Mouse (Mus musculus) lung, postnatal 36 days (tissue): Measurements from ENCODE around the gene Clca3a2.
A peak's percentile ranks its signal among the peaks of the same experiment; 100 is the strongest.
"Not testable (repeated sequence)": the region's sequence is repeated elsewhere in the genome, so short reads cannot be mapped to it uniquely, and the experiment has no call there.

Experiments
- DNase-seq: peaks from one replicate; pipeline ENCODE4 v3.0.0; 2022; ENCODE audit warnings: mixed read lengths

Clca3a2 gene

DNA sequence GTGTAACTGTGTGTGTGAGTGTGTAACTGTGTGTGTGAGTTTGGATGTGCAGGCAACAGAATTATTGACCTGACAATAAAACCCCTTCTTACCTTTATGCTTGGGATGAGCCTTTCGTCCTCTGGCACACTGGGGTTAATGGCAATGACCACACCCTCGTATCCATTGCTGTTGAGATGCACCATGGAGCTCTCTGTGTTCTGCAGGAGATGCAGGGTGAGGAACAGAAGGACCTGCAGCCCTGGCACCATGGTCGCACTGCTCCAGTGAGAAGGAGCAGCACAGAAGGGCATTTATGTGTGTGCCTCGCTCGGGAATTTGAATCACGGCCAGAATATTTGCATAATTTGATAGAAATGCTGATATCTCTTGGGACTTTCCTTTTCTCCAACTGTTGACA, at the start of gene Clca3a2:
TSS of gene Clca3a2 (minus strand) at position 276 of the 400 bp plus-strand sequence.
- DNase-seq: not testable (repeated sequence)

- DNase-seq: no peak
Measured at GRCm38 (mm10) chr3:144849584-144849983, 30.3 kb upstream of the Clca3a2 start.

DNA sequence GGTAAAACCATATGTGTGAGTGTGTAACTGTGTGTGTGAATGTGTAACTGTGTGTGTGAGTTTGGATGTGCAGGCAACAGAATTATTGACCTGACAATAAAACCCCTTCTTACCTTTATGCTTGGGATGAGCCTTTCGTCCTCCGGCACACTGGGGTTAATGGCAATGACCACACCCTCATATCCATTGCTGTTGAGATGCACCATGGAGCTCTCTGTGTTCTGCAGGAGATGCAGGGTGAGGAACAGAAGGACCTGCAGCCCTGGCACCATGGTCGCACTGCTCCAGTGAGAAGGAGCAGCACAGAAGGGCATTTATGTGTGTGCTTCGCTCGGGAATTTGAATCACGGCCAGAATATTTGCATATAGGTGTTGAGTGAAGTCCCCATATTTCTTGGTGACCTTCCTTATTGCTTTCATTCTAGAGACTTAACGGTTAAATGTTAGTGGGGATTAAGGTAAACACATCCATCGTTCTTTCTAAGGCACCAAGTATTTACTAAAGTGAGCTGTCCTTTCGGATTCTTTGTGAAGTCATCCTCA, 29.8 kb upstream of the Clca3a2 start, which contains the start of gene Clca3b:
TSS of gene Clca3b (minus strand) at position 344 of the 543 bp plus-strand sequence.
- DNase-seq: not testable (repeated sequence)

- DNase-seq: no peak
Measured at GRCm38 (mm10) chr3:144827257-144827656, 8.0 kb upstream of the Clca3a2 start.

GRCm38 (mm10) chr3:144825151-144825550, 5.9 kb upstream of the Clca3a2 start:
- peak; percentile 84 for DNase-seq

- no peak for DNase-seq
Measured at GRCm38 (mm10) chr3:144823331-144823730, 4.0 kb upstream of the Clca3a2 start.

DNA sequence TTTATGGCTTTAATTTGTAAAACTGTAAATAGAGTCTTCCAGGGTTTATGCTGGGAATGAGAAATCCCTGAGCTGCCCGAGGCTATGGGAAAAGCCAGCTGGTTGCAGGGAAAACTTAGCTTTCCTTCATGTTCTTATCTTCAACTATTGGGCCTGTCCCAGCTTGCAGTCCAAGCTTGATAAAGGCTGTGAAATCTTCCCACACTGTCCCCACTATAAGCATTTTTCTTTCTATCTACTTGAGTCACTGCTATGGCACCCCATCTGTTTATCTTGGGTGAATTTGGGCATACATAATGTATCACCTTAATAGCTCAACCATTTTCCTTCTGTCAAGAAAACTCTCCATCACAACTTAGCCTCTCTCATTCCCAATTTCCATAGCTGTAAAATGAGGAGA, 1.3 kb upstream of the Clca3a2 start:
- DNase-seq: no peak

DNA sequence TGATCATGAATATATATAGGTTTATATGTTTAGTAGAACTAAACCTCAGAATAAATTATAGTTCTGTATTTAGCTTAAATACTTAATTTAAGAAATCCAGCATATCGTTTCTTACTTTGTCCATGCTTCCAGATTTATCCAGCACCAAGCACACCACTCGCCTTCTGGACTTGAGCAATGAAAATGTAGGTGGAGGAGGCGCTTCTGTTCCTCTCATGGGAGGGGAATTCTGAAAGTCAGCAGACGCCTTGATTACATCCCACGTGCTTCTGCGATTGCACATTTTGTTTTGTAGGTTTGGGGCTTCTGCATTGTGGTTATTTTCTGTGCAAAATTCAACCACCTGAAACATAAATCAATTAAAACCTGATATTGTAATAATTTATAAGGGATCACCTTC, 6.0 kb downstream of the Clca3a2 start:
- DNase-seq: not testable (repeated sequence)

- no peak for DNase-seq
Measured at GRCm38 (mm10) chr3:144811821-144812220, 7.5 kb downstream of the Clca3a2 start.

- DNase-seq: not testable (repeated sequence)
Measured at GRCm38 (mm10) chr3:144808153-144808925, 11.0 kb downstream of the Clca3a2 start.

DNA sequence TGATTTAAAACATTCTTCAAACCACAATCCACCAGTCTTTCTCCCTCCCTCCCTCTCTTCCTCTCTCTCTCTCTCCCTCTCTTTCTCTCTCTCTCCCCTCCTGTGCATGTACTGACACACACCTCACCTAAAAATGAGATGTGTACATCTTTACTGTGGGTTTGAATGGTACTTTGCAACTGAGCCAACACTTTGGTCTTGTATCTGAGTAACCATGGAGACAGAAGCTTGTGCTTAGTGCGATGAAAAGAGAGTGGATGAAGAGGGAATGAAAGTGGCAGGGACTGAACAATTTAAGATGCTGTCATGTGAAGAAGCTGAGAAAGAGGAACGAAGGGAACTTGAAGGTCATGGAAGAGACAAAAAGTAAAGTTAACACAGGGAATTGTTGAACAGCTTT, 12.7 kb downstream of the Clca3a2 start:
- DNase-seq: not testable (repeated sequence)

DNA sequence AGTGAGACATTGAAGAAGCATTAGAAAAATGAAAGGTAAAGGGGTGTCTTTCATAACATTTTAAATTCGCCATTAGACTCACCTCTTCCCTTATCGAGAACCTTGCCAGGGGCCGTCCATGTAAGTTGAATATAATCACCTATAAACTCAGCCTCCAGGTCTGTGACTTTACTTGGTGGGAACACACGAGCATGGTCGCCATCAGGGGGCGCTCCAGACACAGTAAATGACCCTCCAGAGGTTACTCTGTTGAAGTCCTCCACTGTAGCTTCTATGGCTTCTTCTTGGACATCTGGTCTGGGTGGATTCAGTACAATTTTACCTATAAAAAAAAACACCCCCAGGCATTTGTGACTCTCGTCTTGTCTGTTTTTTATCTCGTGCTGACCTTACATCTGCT, 17.4 kb downstream of the Clca3a2 start:
- DNase-seq: peak; percentile 32

GRCm38 (mm10) chr3:144785181-144786148, 33.8 kb downstream of the Clca3a2 start:
- no peak for DNase-seq

- no peak for DNase-seq
Measured at GRCm38 (mm10) chr3:144765161-144765560, 54.1 kb downstream of the Clca3a2 start.

- DNase-seq: peak; percentile 9
Measured at GRCm38 (mm10) chr3:144761454-144761853, 57.8 kb downstream of the Clca3a2 start.

- peak; percentile 43 for DNase-seq
Measured at GRCm38 (mm10) chr3:144760592-144761309, 58.5 kb downstream of the Clca3a2 start, which contains the start of gene Clca3a1. Gene Clca3a1 (minus strand): TSS chr3:144760977.

GRCm38 (mm10) chr3:144759719-144760118, 59.6 kb downstream of the Clca3a2 start:
- DNase-seq: no peak

DNA sequence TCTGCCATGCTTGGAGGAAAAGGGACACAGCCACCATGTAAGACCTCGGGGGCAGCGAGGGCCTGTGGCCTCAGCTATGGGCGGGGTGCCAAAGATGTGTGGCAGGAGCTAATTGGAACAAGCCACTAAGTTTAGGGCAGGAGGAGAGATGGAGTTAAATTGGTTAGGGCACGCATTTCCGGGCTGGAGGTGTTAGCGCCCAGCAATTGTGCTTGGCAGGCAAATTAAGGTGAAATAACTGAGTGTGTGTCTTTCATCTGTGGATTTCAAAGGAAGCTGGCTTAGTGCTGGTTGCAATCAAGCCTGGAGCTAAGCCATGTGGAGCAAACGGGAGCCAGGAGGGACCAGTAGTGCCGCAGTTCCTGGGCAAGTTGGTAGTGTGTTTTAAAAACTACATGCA, 63.2 kb downstream of the Clca3a2 start:
- DNase-seq: not testable (repeated sequence)

GRCm38 (mm10) chr3:144753120-144753519, 66.2 kb downstream of the Clca3a2 start:
- DNase-seq: peak; percentile 20

- not testable (repeated sequence) for DNase-seq
Measured at GRCm38 (mm10) chr3:144749062-144749963, 70.0 kb downstream of the Clca3a2 start.

DNA sequence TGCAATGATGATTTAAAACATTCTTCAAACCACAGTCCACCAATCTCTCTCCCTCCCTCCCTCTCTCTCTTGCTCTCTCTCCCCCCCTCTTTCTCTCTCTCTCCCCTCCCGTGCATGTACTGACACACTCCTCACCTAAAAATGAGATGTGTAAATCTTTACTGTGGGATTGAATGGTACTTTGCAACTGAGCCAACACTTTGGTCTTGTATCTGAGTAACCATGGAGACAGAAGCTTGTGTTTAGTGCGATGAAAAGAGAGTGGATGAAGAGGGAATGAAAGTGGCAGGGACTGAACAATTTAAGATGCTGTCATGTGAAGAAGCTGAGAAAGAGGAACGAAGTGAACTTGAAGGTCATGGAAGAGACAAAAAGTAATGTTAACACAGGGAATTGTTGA, 71.6 kb downstream of the Clca3a2 start:
- DNase-seq: not testable (repeated sequence)
